Mouse (Mus musculus): ENCODE results near the gene Rnf213. TPM values are rescaled to one million over a fixed set of nuclear protein-coding genes. Genes with fewer than 3 reads are reported as not detected.
A peak's percentile ranks its signal among the peaks of the same experiment; 100 is the strongest.

The Rnf213 gene
- polyA plus RNA-seq, 1 experiment: 52.5 TPM

GRCm38 (mm10) chr11:119442199-119442598 is 49.3 kb downstream of the Rnf213 start:
- 94% methylated on average over 8 of the region's 8 CpGs for WGBS
- no peaks in the 10 kb centered on the region for H3K4me1 ChIP-seq (replicated peaks; ENCODE audit: control insufficient read depth, insufficient read depth, low read length)
- no peaks in the 10 kb centered on the region for H3K27me3 ChIP-seq (ENCODE audit: control insufficient read depth, insufficient read depth, low read length)
- no peak overlapping the region for H3K4me3 ChIP-seq (ENCODE audit: control insufficient read depth, insufficient read depth, low read length)
- H3K27ac ChIP-seq (ENCODE audit: control insufficient read depth, insufficient read depth, low read length): no peak overlapping the region
- no peak for DNase-seq
- TF ChIP-seq POLR2A (IDR thresholded peaks at IDR 0.05; ENCODE audit: control insufficient read depth, extremely low read depth, insufficient read depth, low read length, poor library complexity) (no peak), CTCF (IDR thresholded peaks at IDR 0.05; ENCODE audit: borderline replicate concordance, control insufficient read depth, extremely low read depth, insufficient read depth, low read length, poor library complexity) (peak; percentile 50; the same call in 1 of the 2 replicates)
- peaks cover 48% of the 10 kb centered on the region for H3K36me3 ChIP-seq (ENCODE audit: control insufficient read depth, insufficient read depth, low read length)

GRCm38 (mm10) chr11:119443442-119443841 is 50.5 kb downstream of the Rnf213 start:
- peaks cover 40% of the 10 kb centered on the region for H3K36me3 ChIP-seq (ENCODE audit: control insufficient read depth, insufficient read depth, low read length)
- TF ChIP-seq CTCF (IDR thresholded peaks at IDR 0.05; ENCODE audit: borderline replicate concordance, control insufficient read depth, extremely low read depth, insufficient read depth, low read length, poor library complexity) (no peak), POLR2A (IDR thresholded peaks at IDR 0.05; ENCODE audit: control insufficient read depth, extremely low read depth, insufficient read depth, low read length, poor library complexity) (no peak)
- no peaks in the 10 kb centered on the region for H3K27me3 ChIP-seq (ENCODE audit: control insufficient read depth, insufficient read depth, low read length)
- DNase-seq: no peak
- no peak overlapping the region for H3K4me3 ChIP-seq (ENCODE audit: control insufficient read depth, insufficient read depth, low read length)
- no peak overlapping the region for H3K27ac ChIP-seq (ENCODE audit: control insufficient read depth, insufficient read depth, low read length)
- no peaks in the 10 kb centered on the region for H3K4me1 ChIP-seq (replicated peaks; ENCODE audit: control insufficient read depth, insufficient read depth, low read length)
- 90% methylated on average over 9 of the region's 9 CpGs for WGBS

GRCm38 (mm10) chr11:119456097-119456496 is 63.2 kb downstream of the Rnf213 start:
- Histone ChIP-seq H3K4me1 (replicated peaks; ENCODE audit: control insufficient read depth, insufficient read depth, low read length) (no peaks in the 10 kb centered on the region), H3K27ac (ENCODE audit: control insufficient read depth, insufficient read depth, low read length) (no peak overlapping the region), H3K4me3 (ENCODE audit: control insufficient read depth, insufficient read depth, low read length) (no peak overlapping the region), H3K36me3 (ENCODE audit: control insufficient read depth, insufficient read depth, low read length) (peaks cover 68% of the 10 kb centered on the region), H3K27me3 (ENCODE audit: control insufficient read depth, insufficient read depth, low read length) (no peaks in the 10 kb centered on the region)
- TF ChIP-seq POLR2A (IDR thresholded peaks at IDR 0.05; ENCODE audit: control insufficient read depth, extremely low read depth, insufficient read depth, low read length, poor library complexity) (no peak), CTCF (IDR thresholded peaks at IDR 0.05; ENCODE audit: borderline replicate concordance, control insufficient read depth, extremely low read depth, insufficient read depth, low read length, poor library complexity) (no peak)
- 93% methylated on average over 4 of the region's 4 CpGs for WGBS
- no peak for DNase-seq

GRCm38 (mm10) chr11:119477876-119478275 is 85.0 kb downstream of the Rnf213 start:
- WGBS: over 99% methylated on average over 4 of the region's 4 CpGs
- no peak for DNase-seq

GRCm38 (mm10) chr11:119490861-119491689 is 98.2 kb downstream of the Rnf213 start, which contains the start of gene Endov:
Gene Endov (plus strand): TSS chr11:119491347.
- H3K27ac ChIP-seq (ENCODE audit: control insufficient read depth, insufficient read depth, low read length): 0 out of 2 replicates have a peak within 1 kb of the TSS, but pooled peaks have one; percentile 40
- TF ChIP-seq POLR2A (IDR thresholded peaks at IDR 0.05; ENCODE audit: control insufficient read depth, extremely low read depth, insufficient read depth, low read length, poor library complexity): peak; percentile 78
- peak; percentile 98 for TF ChIP-seq CTCF (IDR thresholded peaks at IDR 0.05; ENCODE audit: borderline replicate concordance, control insufficient read depth, extremely low read depth, insufficient read depth, low read length, poor library complexity)
- H3K4me1 ChIP-seq (replicated peaks; ENCODE audit: control insufficient read depth, insufficient read depth, low read length): peaks cover 7% of the 10 kb centered on the region
- no peaks in the 10 kb centered on the region for H3K27me3 ChIP-seq (ENCODE audit: control insufficient read depth, insufficient read depth, low read length)
- WGBS: 2% methylated on average over 66 of the region's 66 CpGs
- H3K4me3 ChIP-seq (ENCODE audit: control insufficient read depth, insufficient read depth, low read length): peak within 1 kb of the TSS; percentile 74
- peaks cover 2% of the 10 kb centered on the region for H3K36me3 ChIP-seq (ENCODE audit: control insufficient read depth, insufficient read depth, low read length)
- DNase-seq: peak; percentile 99

More at GRCm38 (mm10) chr11:119477876-119478275, 85.0 kb downstream of the Rnf213 start:
- no peak overlapping the region for H3K27ac ChIP-seq (ENCODE audit: control insufficient read depth, insufficient read depth, low read length)
- TF ChIP-seq CTCF (IDR thresholded peaks at IDR 0.05; ENCODE audit: borderline replicate concordance, control insufficient read depth, extremely low read depth, insufficient read depth, low read length, poor library complexity) (no peak), POLR2A (IDR thresholded peaks at IDR 0.05; ENCODE audit: control insufficient read depth, extremely low read depth, insufficient read depth, low read length, poor library complexity) (no peak)
- H3K4me1 ChIP-seq (replicated peaks; ENCODE audit: control insufficient read depth, insufficient read depth, low read length): no peaks in the 10 kb centered on the region
- no peak overlapping the region for H3K4me3 ChIP-seq (ENCODE audit: control insufficient read depth, insufficient read depth, low read length)
- H3K27me3 ChIP-seq (ENCODE audit: control insufficient read depth, insufficient read depth, low read length): no peaks in the 10 kb centered on the region
- H3K36me3 ChIP-seq (ENCODE audit: control insufficient read depth, insufficient read depth, low read length): peaks cover 49% of the 10 kb centered on the region

- Histone ChIP-seq H3K4me1 (replicated peaks; ENCODE audit: control insufficient read depth, insufficient read depth, low read length) (peaks cover 7% of the 10 kb centered on the region), H3K27ac (ENCODE audit: control insufficient read depth, insufficient read depth, low read length) (no peak overlapping the region), H3K27me3 (ENCODE audit: control insufficient read depth, insufficient read depth, low read length) (no peaks in the 10 kb centered on the region), H3K36me3 (ENCODE audit: control insufficient read depth, insufficient read depth, low read length) (no peaks in the 10 kb centered on the region), H3K4me3 (ENCODE audit: control insufficient read depth, insufficient read depth, low read length) (peak overlapping the region; percentile 74)
- WGBS: 4% methylated on average over 27 of the region's 27 CpGs
- TF ChIP-seq POLR2A (IDR thresholded peaks at IDR 0.05; ENCODE audit: control insufficient read depth, extremely low read depth, insufficient read depth, low read length, poor library complexity) (no peak), CTCF (IDR thresholded peaks at IDR 0.05; ENCODE audit: borderline replicate concordance, control insufficient read depth, extremely low read depth, insufficient read depth, low read length, poor library complexity) (no peak)
- no peak for DNase-seq
These were observed 98.8 kb downstream of the Rnf213 start for GRCm38 (mm10) chr11:119491690-119492087.

All from thymus, adult 2 months (tissue).